ENCODE assay signal across 11 mouse cellular contexts in genomic region chr9:106338462-106339172, GRCm38 (mm10). TPM values are rescaled to one million over a fixed set of nuclear protein-coding genes. Genes with fewer than 3 reads are reported as not detected.
DNase-seq lines count a peak whose midpoint lies in the region; ATAC-seq lines count a peak whose summit lies in the region.
"Had no signal": no experiment of that assay in that cellular context is flagged by ENCODE, and none has a peak within 500 bp of the region (broad histone marks: within the 10 kb centered on the region; RNA-seq: fewer than 3 reads in every experiment).

No protein-coding gene starts in this region.

- no peaks in the 10 kb centered on the region for H3K27me3 ChIP-seq in lung, embryonic 15.5 days
- H3K27me3 ChIP-seq in embryonic facial prominence, embryonic 13.5 days: no peaks in the 10 kb centered on the region
- H3K27me3 ChIP-seq in limb, embryonic 12.5 days: no peaks in the 10 kb centered on the region
- no peaks in the 10 kb centered on the region for H3K27me3 ChIP-seq in stomach, embryonic 15.5 days (replicated peaks)

- no peaks in the 10 kb centered on the region for H3K36me3 ChIP-seq in lung, embryonic 15.5 days
- no peaks in the 10 kb centered on the region for H3K36me3 ChIP-seq in embryonic facial prominence, embryonic 13.5 days
- H3K36me3 ChIP-seq in limb, embryonic 12.5 days: no peaks in the 10 kb centered on the region
- no peaks in the 10 kb centered on the region for H3K36me3 ChIP-seq in stomach, embryonic 15.5 days

- no peak overlapping the region for H3K4me3 ChIP-seq in lung, embryonic 15.5 days
- H3K4me3 ChIP-seq in embryonic facial prominence, embryonic 13.5 days: no peak overlapping the region; the same call in 1 of the 2 replicates
- no peak overlapping the region for H3K4me3 ChIP-seq in limb, embryonic 12.5 days (replicated peaks)
- no peak overlapping the region for H3K4me3 ChIP-seq in stomach, embryonic 15.5 days (replicated peaks)
- H3K4me3 ChIP-seq: megakaryocyte, embryonic 14.5 days had no signal

- no peak overlapping the region for H3K9ac ChIP-seq in lung, embryonic 15.5 days
- peak overlapping the region; percentile 44; the same call in 1 of the 2 replicates for H3K9ac ChIP-seq in embryonic facial prominence, embryonic 13.5 days
- peak overlapping the region; percentile 38; the same call in 1 of the 2 replicates for H3K9ac ChIP-seq in limb, embryonic 12.5 days (replicated peaks)
- no peak overlapping the region for H3K9ac ChIP-seq in stomach, embryonic 15.5 days

- 22% methylated on average over 10 of the region's 10 CpGs for WGBS in lung, embryonic 15.5 days
- 5% methylated on average over 10 of the region's 10 CpGs for WGBS in embryonic facial prominence, embryonic 13.5 days
- WGBS in limb, embryonic 12.5 days: 10% methylated on average over 10 of the region's 10 CpGs
- 21% methylated on average over 10 of the region's 10 CpGs for WGBS in stomach, embryonic 15.5 days

- 0 out of 2 replicates have a peak, but pooled peaks have one; percentile 28 for ATAC-seq in lung, embryonic 15.5 days (ENCODE audit: borderline replicate concordance, extremely low read depth, low FRiP score, low TSS enrichment)
- peak; percentile 40 for ATAC-seq in embryonic facial prominence, embryonic 13.5 days (ENCODE audit: insufficient number of reproducible peaks, insufficient read depth, low FRiP score, low TSS enrichment, low read depth)
- no peak for ATAC-seq in limb, embryonic 12.5 days (ENCODE audit: insufficient number of reproducible peaks, insufficient read depth, low FRiP score, low TSS enrichment, low read depth)
- ATAC-seq in stomach, embryonic 15.5 days (ENCODE audit: insufficient read depth, low FRiP score, low read depth): no peak

- H3K4me2 ChIP-seq in lung, embryonic 15.5 days: no peak overlapping the region
- peak overlapping the region; percentile 32 for H3K4me2 ChIP-seq in embryonic facial prominence, embryonic 13.5 days
- H3K4me2 ChIP-seq in limb, embryonic 12.5 days: 0 out of 2 replicates have a peak overlapping the region, but pooled peaks have one; percentile 13
- no peak overlapping the region for H3K4me2 ChIP-seq in stomach, embryonic 15.5 days

- H3K9me3 ChIP-seq in lung, embryonic 15.5 days: no peaks in the 10 kb centered on the region
- no peaks in the 10 kb centered on the region for H3K9me3 ChIP-seq in embryonic facial prominence, embryonic 13.5 days
- H3K9me3 ChIP-seq in limb, embryonic 12.5 days: no peaks in the 10 kb centered on the region
- no peaks in the 10 kb centered on the region for H3K9me3 ChIP-seq in stomach, embryonic 15.5 days
- H3K9me3 ChIP-seq: megakaryocyte, embryonic 14.5 days had no signal

- H3K4me1 ChIP-seq in lung, embryonic 15.5 days: peaks cover 47% of the 10 kb centered on the region
- peaks cover 83% of the 10 kb centered on the region for H3K4me1 ChIP-seq in embryonic facial prominence, embryonic 13.5 days
- peaks cover 65% of the 10 kb centered on the region for H3K4me1 ChIP-seq in limb, embryonic 12.5 days (replicated peaks)
- peaks cover 27% of the 10 kb centered on the region for H3K4me1 ChIP-seq in stomach, embryonic 15.5 days

- peak overlapping the region; percentile 34 for H3K27ac ChIP-seq in lung, embryonic 15.5 days
- H3K27ac ChIP-seq in embryonic facial prominence, embryonic 13.5 days: peak overlapping the region; percentile 98
- peak overlapping the region; percentile 97 for H3K27ac ChIP-seq in limb, embryonic 12.5 days
- peak overlapping the region; percentile 31; the same call in 1 of the 2 replicates for H3K27ac ChIP-seq in stomach, embryonic 15.5 days

- no peak for DNase-seq in lung, postnatal 36 days
- DNase-seq in adrenal gland, adult (ENCODE audit: inconsistent age in 2 of 2, low spot score in 1 of 2): no peak
- DNase-seq in gastrocnemius, adult 18-20 months (ENCODE audit: low spot score): no peak
- no peak for DNase-seq in ovary, postnatal 10 days (ENCODE audit: low spot score)
- DNase-seq: adrenal gland, postnatal 36 days; thymus, adult 2 months had no signal

RNA-seq across cellular contexts. Expression of gene Dusp7, which starts 29.8 kb away (rescaled TPM):
- polyA plus RNA-seq in lung, embryonic 15.5 days (2015; fragmentation: Nextera tagmentation; extraction: Ambion mirVana): 16.5 and 17.5 TPM in 2 replicates
- polyA plus RNA-seq in embryonic facial prominence, embryonic 13.5 days (2015; fragmentation: Nextera tagmentation; extraction: Ambion mirVana): 40.3 and 40.6 TPM in 2 replicates
- 53.7 and 58.9 TPM in 2 replicates for polyA plus RNA-seq in limb, embryonic 12.5 days (2016; fragmentation: Nextera tagmentation; extraction: Ambion mirVana)
- polyA plus RNA-seq in stomach, embryonic 15.5 days (2015; fragmentation: Nextera tagmentation; extraction: Ambion mirVana): 16.8 and 17.1 TPM in 2 replicates
- 10 to 100 TPM; 15.3 to 27.6 TPM for total RNA-seq in gastrocnemius, adult 18-20 months (2021)

RNA-seq across cellular contexts. Expression of gene Poc1a, which starts 57.8 kb away (rescaled TPM):
- polyA plus RNA-seq in lung, embryonic 15.5 days (2015; fragmentation: Nextera tagmentation; extraction: Ambion mirVana): 29.5 and 32.0 TPM in 2 replicates
- polyA plus RNA-seq in embryonic facial prominence, embryonic 13.5 days (2015; fragmentation: Nextera tagmentation; extraction: Ambion mirVana): 22.9 and 26.0 TPM in 2 replicates
- 30.3 and 31.5 TPM in 2 replicates for polyA plus RNA-seq in limb, embryonic 12.5 days (2016; fragmentation: Nextera tagmentation; extraction: Ambion mirVana)
- 24.7 and 25.4 TPM in 2 replicates for polyA plus RNA-seq in stomach, embryonic 15.5 days (2015; fragmentation: Nextera tagmentation; extraction: Ambion mirVana)
- 1 to 10 TPM; 1.8 to 1.9 TPM for total RNA-seq in gastrocnemius, adult 18-20 months (2021)

Comparison
In these comparisons a context has a peak if more than half of its experiments do, and no peak if none do; other contexts are left out.
1. ATAC-seq: peak in lung, embryonic 15.5 days (single experiment) and embryonic facial prominence, embryonic 13.5 days (single experiment); none in limb, embryonic 12.5 days (single experiment) and stomach, embryonic 15.5 days (single experiment).
2. H3K27ac ChIP-seq: peak in every context shown above with its lines; median percentile 98 in embryonic facial prominence, embryonic 13.5 days; 97 in limb, embryonic 12.5 days; 34 in lung, embryonic 15.5 days; 31 in stomach, embryonic 15.5 days.
3. H3K4me2 ChIP-seq: peak in embryonic facial prominence, embryonic 13.5 days (single experiment) and limb, embryonic 12.5 days (single experiment); none in lung, embryonic 15.5 days (single experiment) and stomach, embryonic 15.5 days (single experiment).
4. H3K9ac ChIP-seq: peak in embryonic facial prominence, embryonic 13.5 days (single experiment) and limb, embryonic 12.5 days (single experiment); none in lung, embryonic 15.5 days (single experiment) and stomach, embryonic 15.5 days (single experiment).